Mouse (Mus musculus) olfactory bulb, adult 2 months (tissue): ENCODE measurements at regions not wholly inside any gene's neighbourhood (a gene's known extent, or its start where the extent isn't known, plus 50 kb on each side); places are given as distances from the start of the nearest gene placed in this dataset.

Source experiments
- CTCF ChIP-seq: fragments of 200-500 bp; IDR thresholded peaks from 2 replicates; pipeline ENCODE4 v1.5.1; 2012; ENCODE audit warnings: low read depth, mild to moderate bottlenecking, low read length, moderate library complexity; ENCODE audit not compliant: insufficient read depth
- POLR2A ChIP-seq: fragments of 200-500 bp; IDR thresholded peaks from 2 replicates; pipeline ENCODE4 v1.6.1; 2012; ENCODE audit warnings: mild to moderate bottlenecking, low read depth, low read length, moderate library complexity; ENCODE audit not compliant: insufficient read depth

DNA sequence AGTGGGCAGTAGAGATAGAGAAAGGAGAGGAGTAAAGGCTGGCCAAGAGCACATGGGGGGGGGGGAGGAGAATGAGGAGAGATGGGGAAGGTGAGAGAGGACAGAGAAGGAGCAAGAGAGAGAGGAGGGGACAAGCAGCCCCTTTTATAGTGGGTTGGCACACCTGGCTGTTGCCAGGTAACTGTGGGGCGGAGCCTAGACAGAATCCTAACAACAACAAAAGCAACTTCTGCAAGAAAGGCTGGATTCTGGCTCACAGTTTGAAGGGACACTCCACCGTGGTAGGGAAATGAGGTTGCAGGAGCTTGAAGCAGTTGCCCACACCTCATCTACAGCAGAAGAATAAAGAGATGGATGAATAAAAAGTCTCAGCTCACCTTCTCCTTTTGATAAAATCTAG, 115.1 kb upstream of the Rhobtb1 start:
- TF ChIP-seq CTCF (no peak), POLR2A (no peak)
